Mouse (Mus musculus) mouse trophoblast stem cell (cell line): ENCODE data around the gene Nfia.

Experiments
- in situ Hi-C, 2 experiments: fragments of 300-500 bp; cut with MseI, MboI; formaldehyde crosslinking; loops; 2 replicates in 1 of 2; 3 replicates in 1 of 2; pipeline ENCODE4 v1.15.1; 2025

Gene Nfia

GRCm38 (mm10) chr4:98097013-98097566, 324.6 kb downstream of the Nfia start:
- in situ Hi-C loops = no loop called here

DNA sequence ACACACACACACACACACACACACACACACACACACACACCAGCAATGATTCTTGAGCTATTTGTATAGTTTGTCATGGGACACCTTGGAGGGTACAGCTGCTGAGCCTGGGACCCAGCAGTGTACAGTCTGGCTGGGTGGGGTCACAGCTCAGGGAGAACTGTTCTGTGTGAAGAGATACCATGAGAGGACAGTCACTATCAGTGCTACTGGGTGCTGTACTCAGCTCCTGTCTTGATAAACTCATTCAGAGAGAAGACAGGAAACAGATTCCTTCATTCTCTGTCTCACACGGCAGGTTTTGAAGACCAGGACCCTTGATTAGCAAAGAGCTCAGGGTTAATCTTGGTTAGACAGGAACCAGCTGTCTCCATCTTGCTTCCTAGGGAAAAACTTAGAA, 326.1 kb downstream of the Nfia start:
- in situ Hi-C loops = no loop called here

- in situ Hi-C loops = no loop called here
Observed at GRCm38 (mm10) chr4:98099433-98099832, 326.9 kb downstream of the Nfia start.

GRCm38 (mm10) chr4:98101153-98102096, 328.9 kb downstream of the Nfia start:
- in situ Hi-C loops = no loop called here

- in situ Hi-C loops = no loop called here
Observed at GRCm38 (mm10) chr4:98102625-98103336, 330.2 kb downstream of the Nfia start.

- in situ Hi-C loops = no loop called here
Observed at GRCm38 (mm10) chr4:98103337-98103666, 330.8 kb downstream of the Nfia start.

GRCm38 (mm10) chr4:98104161-98104560, 331.6 kb downstream of the Nfia start:
- in situ Hi-C loops = no loop called here

GRCm38 (mm10) chr4:98104911-98105702, 332.6 kb downstream of the Nfia start:
- in situ Hi-C loops = no loop called here

DNA sequence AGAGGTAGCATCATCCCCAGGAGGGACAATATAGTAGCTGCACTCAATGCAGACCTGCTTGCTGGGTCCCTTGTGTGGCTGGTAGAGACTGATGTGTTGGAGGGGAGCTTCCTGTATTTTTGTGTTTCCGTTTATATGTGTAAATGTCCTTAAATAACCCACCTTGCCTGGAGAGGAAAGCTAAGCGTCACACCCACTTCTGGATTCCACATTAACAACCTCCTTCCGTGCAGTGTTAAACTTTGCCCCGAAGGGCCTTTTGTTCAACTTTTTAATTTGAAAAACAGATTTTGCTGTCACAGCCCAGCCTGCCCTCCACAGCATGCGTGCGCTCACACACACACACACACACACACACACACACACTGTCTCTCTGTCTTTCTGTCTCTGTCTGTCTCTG, 333.4 kb downstream of the Nfia start:
- in situ Hi-C loops = no loop called here

DNA sequence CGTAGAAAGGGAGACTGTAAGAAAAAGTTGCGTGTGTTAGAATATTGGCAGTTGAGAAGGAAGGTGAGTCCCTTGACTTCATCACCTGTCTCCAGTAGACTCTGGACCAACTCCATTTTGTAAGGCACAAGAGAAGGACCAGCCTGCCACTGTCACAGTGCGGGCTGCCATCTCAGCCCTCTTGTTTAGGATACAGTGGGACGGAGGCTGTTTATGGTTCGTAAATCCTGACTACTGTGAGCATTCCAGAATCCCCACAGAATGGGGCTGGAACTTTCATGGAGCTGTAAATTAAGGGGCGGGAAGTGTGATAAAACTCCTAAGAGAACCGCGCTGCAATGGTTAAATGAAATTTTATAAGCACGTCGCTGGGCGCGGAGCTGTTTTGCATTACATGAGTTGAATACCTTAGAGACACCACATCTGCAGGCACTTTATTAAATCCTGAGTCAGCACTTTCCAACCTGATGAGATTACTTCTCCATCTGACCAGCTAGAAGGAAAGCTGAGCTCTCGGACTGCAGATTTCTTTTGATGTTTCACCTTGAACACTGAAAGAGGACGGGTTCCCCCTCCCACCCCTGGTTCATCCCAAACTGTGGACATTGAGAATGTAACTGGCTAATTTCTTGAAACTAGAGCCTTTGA, 334.0 kb downstream of the Nfia start:
- in situ Hi-C loops = no loop called here

- in situ Hi-C loops = no loop called here
Observed at GRCm38 (mm10) chr4:98107093-98107453, 334.5 kb downstream of the Nfia start.

DNA sequence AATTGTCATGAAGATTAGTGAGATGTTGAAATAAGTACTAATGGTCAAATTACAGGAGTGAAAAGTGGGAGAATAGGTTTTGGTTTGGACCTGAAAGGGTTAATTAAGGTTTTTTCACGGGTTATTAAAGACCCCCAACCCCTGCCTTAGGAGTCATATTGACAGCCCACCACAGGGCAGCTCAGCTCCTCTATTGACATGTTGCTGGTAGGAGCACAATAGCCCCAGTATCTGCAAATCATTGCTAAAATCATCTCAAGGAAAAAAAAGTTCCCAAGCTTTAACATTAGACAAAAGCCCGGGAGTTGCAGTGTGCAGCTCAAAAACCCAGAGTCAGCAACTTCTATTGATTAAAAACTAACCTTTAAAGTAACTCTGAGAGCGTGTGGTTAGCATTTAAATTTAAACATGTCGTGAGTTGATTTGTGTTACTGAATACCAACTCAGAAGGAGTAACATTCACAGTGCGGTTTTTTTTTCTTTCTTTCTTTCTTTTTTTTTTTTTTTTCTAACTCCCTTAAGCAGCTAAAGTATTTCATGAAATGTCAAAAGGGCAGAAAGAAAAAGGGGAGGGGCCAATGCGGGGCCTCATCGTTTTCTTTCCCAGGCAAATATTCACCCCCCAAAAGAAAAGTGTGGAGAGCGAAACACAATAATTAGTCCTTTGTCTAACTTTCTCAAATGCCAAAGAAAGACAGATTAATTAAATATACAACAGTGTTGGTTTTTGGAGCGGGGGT, 335.6 kb downstream of the Nfia start:
- in situ Hi-C loops = no loop called here

DNA sequence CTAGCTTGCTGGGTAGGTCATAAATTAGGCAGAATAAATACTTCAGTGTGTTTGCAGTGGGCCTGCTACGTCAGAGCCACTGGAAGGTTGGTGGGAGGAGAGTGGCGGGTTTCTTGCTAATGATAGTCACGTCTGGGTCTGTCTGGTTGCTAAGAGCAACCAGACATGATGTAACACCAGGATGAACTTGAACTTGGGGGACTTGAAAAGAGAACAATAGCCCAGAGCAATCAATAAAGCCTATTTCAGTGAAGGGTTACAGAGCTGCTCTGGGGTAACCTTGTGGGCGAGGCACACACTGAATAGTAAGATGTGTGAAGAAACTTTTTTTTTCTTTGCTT, 336.1 kb downstream of the Nfia start:
- in situ Hi-C loops = no loop called here

DNA sequence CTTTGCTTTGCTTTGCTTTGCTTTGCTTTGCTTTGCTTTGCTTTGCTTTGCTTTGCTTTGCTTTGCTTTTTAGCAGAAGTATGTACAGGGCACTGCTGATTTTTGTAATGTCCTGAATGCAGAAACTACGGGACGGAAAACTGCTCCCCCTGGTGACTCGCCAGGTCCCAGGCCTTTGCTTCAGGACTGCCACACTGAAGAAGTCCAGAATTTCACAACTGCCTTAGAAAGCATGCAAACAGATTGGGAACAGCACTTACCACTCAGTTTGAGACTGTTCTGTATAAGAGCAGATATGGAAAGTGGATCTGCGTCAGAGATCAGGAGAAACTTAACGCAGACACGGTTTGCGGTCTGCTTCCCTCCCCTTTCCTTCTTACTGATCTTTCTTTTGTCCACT, 336.5 kb downstream of the Nfia start:
- in situ Hi-C loops = no loop called here

GRCm38 (mm10) chr4:98109911-98110310, 337.4 kb downstream of the Nfia start:
- in situ Hi-C loops = loop anchor here in 1 of 2 experiments (10.0 kb wide), 1 partner anchor 355 kb away; no protein-coding TSS in a partner anchor

- in situ Hi-C loops = loop anchor here in 1 of 2 experiments (10.0 kb wide), 1 partner anchor 359 kb away; no protein-coding TSS in a partner anchor
Observed at GRCm38 (mm10) chr4:98113289-98114024, 340.9 kb downstream of the Nfia start.

DNA sequence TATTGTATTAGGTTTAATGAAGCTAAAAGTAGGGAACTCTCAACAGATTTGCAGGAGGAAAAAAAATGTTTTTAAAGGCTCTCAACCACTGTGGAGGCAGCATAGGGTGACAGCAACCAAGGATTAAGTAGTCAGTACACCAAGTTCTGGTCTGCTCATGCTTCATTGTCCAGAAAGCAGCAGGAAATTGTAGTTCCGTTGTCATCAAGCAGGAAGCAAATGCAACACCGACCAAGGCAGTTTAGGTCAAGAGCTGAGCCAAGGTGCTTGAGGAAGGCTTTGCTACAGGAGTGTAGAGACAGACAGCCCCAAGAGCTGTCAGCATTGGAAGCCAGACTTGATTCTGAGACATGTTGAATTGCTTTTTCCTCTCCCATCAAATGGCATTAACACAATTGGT, 342.4 kb downstream of the Nfia start:
- in situ Hi-C loops = loop anchor here in 1 of 2 experiments (10.0 kb wide), 1 partner anchor 360 kb away; no protein-coding TSS in a partner anchor

GRCm38 (mm10) chr4:98115401-98115800, 342.9 kb downstream of the Nfia start:
- in situ Hi-C loops = loop anchor here in 1 of 2 experiments (10.0 kb wide), 1 partner anchor 361 kb away; no protein-coding TSS in a partner anchor

DNA sequence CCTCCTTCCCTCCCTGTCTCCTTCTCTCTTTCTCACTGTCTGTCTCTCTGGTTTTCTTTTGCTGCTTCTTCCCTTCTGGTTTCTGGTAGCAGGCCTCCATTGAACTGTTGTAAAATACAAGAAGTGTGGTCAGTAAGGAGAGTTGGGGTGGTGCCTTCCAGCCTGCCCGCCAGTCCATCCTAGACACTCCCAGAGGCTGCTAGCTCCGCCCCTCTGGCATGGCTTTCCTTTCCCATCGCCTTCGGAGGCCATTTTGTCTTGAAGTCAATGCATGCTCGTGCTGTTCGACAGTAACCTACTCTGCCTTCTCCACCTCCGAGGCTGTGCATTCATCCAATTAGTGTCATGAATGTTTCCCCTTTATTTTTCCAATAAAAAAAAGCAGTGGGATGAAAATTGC, 343.5 kb downstream of the Nfia start:
- in situ Hi-C loops = loop anchor here in 1 of 2 experiments (10.0 kb wide), 1 partner anchor 361 kb away; no protein-coding TSS in a partner anchor

GRCm38 (mm10) chr4:98118126-98118525, 345.6 kb downstream of the Nfia start:
- in situ Hi-C loops = loop anchor here in 1 of 2 experiments (10.0 kb wide), 1 partner anchor 363 kb away; no protein-coding TSS in a partner anchor
